Comparison of ENCODE assay signal across 32 mouse cellular contexts in the genomic region with DNA sequence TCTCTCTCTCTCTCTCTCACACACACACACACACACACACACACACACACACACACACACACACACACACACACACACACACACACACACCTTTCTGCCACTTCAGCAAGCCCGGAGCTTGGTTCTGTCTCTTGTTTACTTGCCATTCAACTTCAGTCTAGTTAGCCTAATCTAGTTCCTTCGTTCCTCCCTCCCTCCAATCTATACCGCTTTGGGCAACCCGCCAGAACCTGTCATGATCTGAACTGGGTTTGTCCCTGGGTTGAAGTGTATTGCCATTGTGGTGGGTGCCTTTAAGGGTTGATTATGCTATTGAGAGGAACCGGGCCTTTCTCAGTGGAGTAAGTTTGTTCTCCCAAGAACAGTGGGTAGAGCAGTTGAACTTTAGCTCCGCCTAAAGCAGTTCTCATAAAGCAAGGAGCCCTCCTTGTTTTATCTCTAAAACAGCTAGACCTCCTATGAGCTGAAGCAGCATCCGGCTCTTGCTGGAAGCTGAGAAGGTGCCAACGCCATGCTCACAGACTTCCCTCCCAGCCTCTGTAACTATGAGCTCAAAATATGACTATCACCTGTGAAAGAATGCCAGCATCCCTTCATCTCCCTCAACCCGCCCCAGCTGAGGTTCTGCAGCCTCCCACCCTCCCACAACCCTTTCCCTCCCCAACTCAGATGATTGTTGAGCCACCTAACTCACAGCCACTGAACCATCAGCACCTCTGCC. TPM values are rescaled to one million over a fixed set of nuclear protein-coding genes. Genes with fewer than 3 reads are reported as not detected.
DNase-seq lines count a peak whose midpoint lies in the region; ATAC-seq and TF ChIP-seq lines count a peak whose summit lies in the region.
"Had no signal": no experiment of that assay in that cellular context is flagged by ENCODE, and none has a peak within 500 bp of the region (broad histone marks: within the 10 kb centered on the region; RNA-seq: fewer than 3 reads in every experiment).

No protein-coding gene starts in this region.

- peaks cover 13% of the 10 kb centered on the region for H3K27me3 ChIP-seq in midbrain, embryonic 11.5 days (ENCODE audit: control insufficient read depth, insufficient read depth, low read length)
- 0 out of 2 replicates have a peak, but pooled peaks cover 3% of the 10 kb centered on the region for H3K27me3 ChIP-seq in midbrain, embryonic 15.5 days (replicated peaks)
- no peaks in the 10 kb centered on the region for H3K27me3 ChIP-seq in splenic B cell, adult 2 months (ENCODE audit: control insufficient read depth, insufficient read depth, low read length, poor library complexity, severe bottlenecking)
- H3K27me3 ChIP-seq in thymus, adult 2 months (ENCODE audit: control insufficient read depth, insufficient read depth, low read length), result no peaks in the 10 kb centered on the region; the same call in 1 of the 2 replicates
- H3K27me3 ChIP-seq: forebrain, embryonic 15.5 days; neural tube, embryonic 12.5 days had no signal

- H3K9ac ChIP-seq in midbrain, embryonic 11.5 days (ENCODE audit: low read length), result no peak overlapping the region
- no peak overlapping the region for H3K9ac ChIP-seq in midbrain, embryonic 15.5 days
- H3K9ac ChIP-seq: embryonic facial prominence, embryonic 13.5 days; forebrain, embryonic 15.5 days; heart, embryonic 12.5 days; hindbrain, embryonic 13.5 days; limb, embryonic 15.5 days; liver, embryonic 14.5 days; neural tube, embryonic 12.5 days had no signal

- whole genome bisulfite sequencing in midbrain, embryonic 11.5 days, result 92% methylated on average over 9 of the region's 9 CpGs
- WGBS in midbrain, embryonic 15.5 days, result 81% methylated on average over 9 of the region's 9 CpGs
- WGBS in bone marrow, adult 2 months, result 69% methylated on average over 9 of the region's 9 CpGs
- WGBS in thymus, adult 2 months, result 93% methylated on average over 9 of the region's 9 CpGs

- H3K27ac ChIP-seq in midbrain, embryonic 11.5 days (ENCODE audit: low read depth, low read length), result no peak overlapping the region
- H3K27ac ChIP-seq in midbrain, embryonic 15.5 days, result no peak overlapping the region
- H3K27ac ChIP-seq in bone marrow, adult 2 months (ENCODE audit: control insufficient read depth, insufficient read depth, low read depth, low read length, poor library complexity), result peak overlapping the region; percentile 74
- H3K27ac ChIP-seq in thymus, adult 2 months (ENCODE audit: control insufficient read depth, insufficient read depth, low read length), result no peak overlapping the region
- H3K27ac ChIP-seq: embryonic facial prominence, embryonic 13.5 days; forebrain, embryonic 15.5 days; gastrocnemius, adult 2 months; heart, adult 2 months; limb, embryonic 15.5 days; liver, embryonic 14.5 days; neural tube, embryonic 12.5 days had no signal

- DNase-seq in cerebellum, adult 8-10 months, result peak; percentile 35
- DNase-seq in cerebellum, postnatal 25 days, result no peak
- peak; percentile 69 for DNase-seq in midbrain, embryonic 11.5 days (ENCODE audit: low spot score, missing footprints)
- DNase-seq in splenic B cell, adult 2 months (ENCODE audit: low read depth, low spot score), result peak; percentile 34
- no peak for DNase-seq in T-cell, adult 2 months (ENCODE audit: low spot score)
- no peak for DNase-seq in thymus, adult 2 months
- DNase-seq: adrenal gland, adult 2 months; adrenal gland, postnatal 36 days; cerebellum, adult 11 months; gastrocnemius, adult 2 months; gastrocnemius, postnatal 36 days; heart, adult 2 months; heart, postnatal 4 days; kidney, postnatal 14 days; layer of hippocampus, adult 9-11 months; lung, embryonic 14.5 days; lung, postnatal 14 days; spleen, adult 18-20 months; thymus, postnatal 36 days had no signal

- no peak for ATAC-seq in midbrain, embryonic 11.5 days (ENCODE audit: low FRiP score)
- no peak for ATAC-seq in midbrain, embryonic 15.5 days (replicated peaks)
- ATAC-seq: activated CD4-positive, CD25-positive, alpha-beta regulatory T cell, adult 4 months; forebrain, embryonic 15.5 days; midbrain, embryonic 16.5 days had no signal

- no peak overlapping the region for H3K4me2 ChIP-seq in midbrain, embryonic 11.5 days
- no peak overlapping the region for H3K4me2 ChIP-seq in midbrain, embryonic 15.5 days
- H3K4me2 ChIP-seq: limb, embryonic 15.5 days had no signal

- no peak overlapping the region for H3K4me3 ChIP-seq in midbrain, embryonic 11.5 days (ENCODE audit: low read depth, low read length)
- no peak overlapping the region for H3K4me3 ChIP-seq in midbrain, embryonic 15.5 days
- no peak overlapping the region for H3K4me3 ChIP-seq in bone marrow, adult 2 months (replicated peaks; ENCODE audit: control insufficient read depth, low read depth, low read length)
- H3K4me3 ChIP-seq in thymus, adult 2 months (ENCODE audit: control insufficient read depth, insufficient read depth, low read length), result no peak overlapping the region
- H3K4me3 ChIP-seq: embryonic facial prominence, embryonic 13.5 days; gastrocnemius, adult 2 months; heart, adult 2 months; neural tube, embryonic 12.5 days had no signal

- TF ChIP-seq CTCF in bone marrow, adult 2 months (IDR thresholded peaks at IDR 0.05; ENCODE audit: control insufficient read depth, insufficient read depth, low read length), result no peak
- TF ChIP-seq CTCF in thymus, adult 2 months (IDR thresholded peaks at IDR 0.05; ENCODE audit: borderline replicate concordance, control insufficient read depth, extremely low read depth, insufficient read depth, low read length, poor library complexity), result no peak

- no peaks in the 10 kb centered on the region for H3K9me3 ChIP-seq in midbrain, embryonic 11.5 days (ENCODE audit: control insufficient read depth, low read length)
- no peaks in the 10 kb centered on the region for H3K9me3 ChIP-seq in midbrain, embryonic 15.5 days
- H3K9me3 ChIP-seq: embryonic facial prominence, embryonic 13.5 days; forebrain, embryonic 10.5 days; forebrain, embryonic 15.5 days; heart, embryonic 12.5 days; hindbrain, embryonic 13.5 days; limb, embryonic 10.5 days; limb, embryonic 15.5 days; neural tube, embryonic 12.5 days had no signal

- H3K4me1 ChIP-seq in midbrain, embryonic 11.5 days (ENCODE audit: control insufficient read depth, insufficient read depth, low read length), result peaks cover 5% of the 10 kb centered on the region; the same call in 1 of the 2 replicates
- H3K4me1 ChIP-seq in midbrain, embryonic 15.5 days, result peaks cover 25% of the 10 kb centered on the region
- H3K4me1 ChIP-seq in bone marrow, adult 2 months (ENCODE audit: control insufficient read depth, insufficient read depth, low read length), result peaks cover 9% of the 10 kb centered on the region
- H3K4me1 ChIP-seq in thymus, adult 2 months (replicated peaks; ENCODE audit: control insufficient read depth, insufficient read depth, low read length), result peaks cover 8% of the 10 kb centered on the region

- no peaks in the 10 kb centered on the region for H3K36me3 ChIP-seq in midbrain, embryonic 11.5 days (ENCODE audit: control insufficient read depth, insufficient read depth, low read length)
- no peaks in the 10 kb centered on the region for H3K36me3 ChIP-seq in midbrain, embryonic 15.5 days (replicated peaks)
- no peaks in the 10 kb centered on the region for H3K36me3 ChIP-seq in splenic B cell, adult 2 months (ENCODE audit: control insufficient read depth, insufficient read depth, low read length, poor library complexity, severe bottlenecking)
- H3K36me3 ChIP-seq in thymus, adult 2 months (ENCODE audit: control insufficient read depth, insufficient read depth, low read length), result no peaks in the 10 kb centered on the region
- H3K36me3 ChIP-seq: embryonic facial prominence, embryonic 13.5 days; forebrain, embryonic 10.5 days; forebrain, embryonic 15.5 days; heart, embryonic 12.5 days; hindbrain, embryonic 13.5 days; limb, embryonic 10.5 days; limb, embryonic 15.5 days; neural tube, embryonic 12.5 days had no signal

- TF ChIP-seq POLR2A in bone marrow, adult 2 months (IDR thresholded peaks at IDR 0.05; ENCODE audit: borderline replicate concordance, control insufficient read depth, low read depth, low read length), result no peak
- TF ChIP-seq POLR2A in thymus, adult 2 months (IDR thresholded peaks at IDR 0.05; ENCODE audit: control insufficient read depth, extremely low read depth, insufficient read depth, low read length, poor library complexity), result no peak

RNA-seq across cellular contexts. Expression of gene Sorl1, which starts 1.3 kb away (rescaled TPM):
- polyA plus RNA-seq in midbrain, embryonic 11.5 days (2014; fragmentation: Nextera tagmentation; extraction: Ambion mirVana), result 3.1 and 3.8 TPM in 2 replicates
- 8.1 and 10.1 TPM in 2 replicates for polyA plus RNA-seq in midbrain, embryonic 15.5 days (2015; fragmentation: Nextera tagmentation; extraction: Ambion mirVana)
- polyA plus RNA-seq in bone marrow, adult 2 months (2011; ENCODE audit: insufficient read depth, insufficient read length, low replicate concordance, missing spikeins), result 10.2 and 32.7 TPM in 2 replicates
- polyA plus RNA-seq in thymus, adult 2 months (2012; rRNA removed), result 21.9 and 27.7 TPM in 2 replicates

Comparison
In these comparisons a context has a peak if more than half of its experiments do, and no peak if none do; other contexts are left out.
1. DNase-seq: peak in cerebellum, adult 8-10 months (single experiment), midbrain, embryonic 11.5 days (single experiment) and splenic B cell, adult 2 months (single experiment); none in cerebellum, postnatal 25 days (0 of 2), T-cell, adult 2 months (single experiment) and thymus, adult 2 months (single experiment).